In genomic region chr9:68798221-68798620, GRCm38 (mm10) we compare ENCODE assay signal across 18 mouse cellular contexts.
"Had no signal": no experiment of that assay in that cellular context is flagged by ENCODE, and none has a peak within 500 bp of the region (broad histone marks: within the 10 kb centered on the region; RNA-seq: fewer than 3 reads in every experiment).

No protein-coding gene starts in this region.

- H3K9ac ChIP-seq: liver, postnatal 0 days; lung, embryonic 15.5 days; midbrain, embryonic 12.5 days; neural tube, embryonic 12.5 days; stomach, embryonic 15.5 days had no signal

- H3K4me2 ChIP-seq: lung, embryonic 15.5 days; midbrain, embryonic 12.5 days; neural tube, embryonic 12.5 days; stomach, embryonic 15.5 days had no signal

- H3K27me3 ChIP-seq: lung, embryonic 15.5 days; midbrain, embryonic 12.5 days; neural tube, embryonic 12.5 days; stomach, embryonic 15.5 days had no signal

- H3K9me3 ChIP-seq: lung, embryonic 15.5 days; midbrain, embryonic 10.5 days; midbrain, embryonic 12.5 days; neural tube, embryonic 12.5 days; stomach, embryonic 15.5 days had no signal

- H3K4me3 ChIP-seq: lung, embryonic 15.5 days; midbrain, embryonic 10.5 days; midbrain, embryonic 12.5 days; neural tube, embryonic 12.5 days; stomach, embryonic 15.5 days had no signal

- DNase-seq: liver, postnatal 0 days; lung, adult 2 months; lung, postnatal 14 days; lung, postnatal 36 days; midbrain, embryonic 14.5 days; right cerebral cortex, postnatal 14 days; thymus, adult 2 months; thymus, postnatal 25 days; thymus, postnatal 4 days had no signal

- H3K4me1 ChIP-seq: lung, embryonic 15.5 days; midbrain, embryonic 10.5 days; midbrain, embryonic 12.5 days; stomach, embryonic 15.5 days had no signal

- H3K27ac ChIP-seq: lung, embryonic 15.5 days; macrophage; midbrain, embryonic 10.5 days; midbrain, embryonic 12.5 days; neural tube, embryonic 12.5 days; stomach, embryonic 15.5 days; stomach, postnatal 0 days had no signal

- ATAC-seq: liver, postnatal 0 days; lung, postnatal 0 days; midbrain, embryonic 16.5 days had no signal

- H3K36me3 ChIP-seq: lung, embryonic 15.5 days; midbrain, embryonic 10.5 days; midbrain, embryonic 12.5 days; neural tube, embryonic 12.5 days; stomach, embryonic 15.5 days had no signal
